Mouse (Mus musculus) limb, embryonic 11.5 days (tissue): ENCODE measurements at regions not wholly inside any gene's neighbourhood (a gene's known extent, or its start where the extent isn't known, plus 50 kb on each side); places are given as distances from the start of the nearest gene placed in this dataset.

ENCODE experiments used
- ATAC-seq: fragments of 200-750 bp; cut with Nextera tagmentation; 2 replicates; pipeline ENCODE4 v1.8.0; 2017; ENCODE audit warnings: low read depth; ENCODE audit not compliant: insufficient number of reproducible peaks, low FRiP score, low TSS enrichment
- DNase-seq: peaks from one replicate; pipeline ENCODE4 v3.0.0-alpha.2; 2015; ENCODE audit warnings: low spot score
- H3K27ac ChIP-seq: fragments of 300-500 bp; sonication (generic); replicated peaks from 2 replicates; pipeline ENCODE4 v1.5.1; 2014; ENCODE audit warnings: low read depth, mild to moderate bottlenecking, low read length
- H3K27me3 ChIP-seq: fragments of 300-500 bp; sonication (generic); 2 replicates; pipeline ENCODE4 v1.6.1; 2014; ENCODE audit warnings: mild to moderate bottlenecking, low read length, mixed read lengths; ENCODE audit not compliant: control insufficient read depth, insufficient read depth
- H3K36me3 ChIP-seq: fragments of 300-500 bp; sonication (generic); 2 replicates; pipeline ENCODE4 v1.6.1; 2014; ENCODE audit warnings: mild to moderate bottlenecking, low read length, moderate library complexity, mixed read lengths; ENCODE audit not compliant: control insufficient read depth, insufficient read depth
- H3K4me1 ChIP-seq: fragments of 300-500 bp; sonication (generic); 2 replicates; pipeline ENCODE4 v1.6.1; 2014; ENCODE audit warnings: low read length, mixed read lengths; ENCODE audit not compliant: control insufficient read depth, insufficient read depth
- H3K4me2 ChIP-seq: fragments of 300-500 bp; sonication (generic); 2 replicates; pipeline ENCODE4 v1.6.1; 2014; ENCODE audit warnings: low read depth, mild to moderate bottlenecking, moderate library complexity; ENCODE audit not compliant: severe bottlenecking
- H3K4me3 ChIP-seq: fragments of 300-500 bp; sonication (generic); 2 replicates; pipeline ENCODE4 v1.5.1; 2014; ENCODE audit warnings: low read depth, low read length
- H3K9ac ChIP-seq: fragments of 300-500 bp; sonication (generic); 2 replicates; pipeline ENCODE4 v1.6.1; 2014; ENCODE audit warnings: mild to moderate bottlenecking, low read length
- H3K9me3 ChIP-seq: fragments of 300-500 bp; sonication (generic); 2 replicates; pipeline ENCODE4 v1.6.1; 2016; ENCODE audit warnings: low read length; ENCODE audit not compliant: control insufficient read depth
- WGBS: fragments of 180-500 bp; shearing (Covaris S2); extraction: QIAGEN DNeasy Blood & Tissue Kit; methylation state at CpG from one replicate; pipeline ENCODE4 v1.1.7; 2014; 5-methylcytosine and 5-hydroxymethylcytosine counted together

GRCm38 (mm10) chr11:19138831-19139230, 120.0 kb upstream of the Meis1 start:
- no peaks in the 10 kb centered on the region for H3K27me3 ChIP-seq
- no peak overlapping the region for H3K4me2 ChIP-seq
- ATAC-seq (no peak), DNase-seq (no peak)
- H3K9ac ChIP-seq = no peak overlapping the region
- no peaks in the 10 kb centered on the region for H3K9me3 ChIP-seq
- H3K4me3 ChIP-seq = no peak overlapping the region
- no peaks in the 10 kb centered on the region for H3K36me3 ChIP-seq
- H3K4me1 ChIP-seq = no peaks in the 10 kb centered on the region
- WGBS = 79% methylated on average over 2 of the region's 2 CpGs
- no peak overlapping the region for H3K27ac ChIP-seq

- DNase-seq (no peak), ATAC-seq (no peak)
- Histone ChIP-seq H3K27me3 (no peaks in the 10 kb centered on the region), H3K4me2 (no peak overlapping the region), H3K4me3 (no peak overlapping the region), H3K4me1 (no peaks in the 10 kb centered on the region), H3K36me3 (no peaks in the 10 kb centered on the region), H3K9ac (no peak overlapping the region), H3K9me3 (no peaks in the 10 kb centered on the region), H3K27ac (no peak overlapping the region)
- WGBS = 58% methylated on average over 17 of the region's 17 CpGs
Measured at GRCm38 (mm10) chr11:19143267-19144000, 124.6 kb upstream of the Meis1 start.

GRCm38 (mm10) chr11:19144506-19144905, 125.7 kb upstream of the Meis1 start:
- no peaks in the 10 kb centered on the region for H3K9me3 ChIP-seq
- 91% methylated on average over 6 of the region's 6 CpGs for WGBS
- H3K4me3 ChIP-seq = no peak overlapping the region
- H3K4me2 ChIP-seq = no peak overlapping the region
- no peak overlapping the region for H3K27ac ChIP-seq
- DNase-seq = no peak
- H3K4me1 ChIP-seq = no peaks in the 10 kb centered on the region
- no peak overlapping the region for H3K9ac ChIP-seq
- no peaks in the 10 kb centered on the region for H3K27me3 ChIP-seq
- no peak for ATAC-seq
- no peaks in the 10 kb centered on the region for H3K36me3 ChIP-seq

DNA sequence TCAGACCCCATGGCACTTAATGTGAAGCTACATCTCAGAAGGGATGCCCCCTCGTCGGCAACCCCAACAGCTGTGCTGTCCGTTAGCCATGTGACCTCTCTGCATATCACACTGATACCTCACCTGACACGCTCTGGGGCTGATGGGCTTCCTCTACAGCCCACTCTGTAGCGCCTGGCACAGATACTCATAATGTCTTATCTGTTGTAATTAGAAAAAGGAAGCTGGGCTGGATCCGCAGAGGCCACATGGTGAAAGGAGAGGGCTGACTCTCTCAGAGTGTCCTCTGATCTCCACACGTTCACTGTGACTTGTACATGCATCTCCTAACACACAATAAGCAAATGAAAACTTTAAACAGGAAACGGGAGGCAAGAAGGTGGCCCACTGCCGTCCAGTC, 126.5 kb upstream of the Meis1 start:
- H3K4me1 ChIP-seq = no peaks in the 10 kb centered on the region
- no peak overlapping the region for H3K4me3 ChIP-seq
- DNase-seq = no peak
- no peak overlapping the region for H3K27ac ChIP-seq
- H3K36me3 ChIP-seq = no peaks in the 10 kb centered on the region
- 78% methylated on average over 9 of the region's 9 CpGs for WGBS
- no peak overlapping the region for H3K9ac ChIP-seq
- H3K27me3 ChIP-seq = no peaks in the 10 kb centered on the region
- ATAC-seq = no peak
- H3K4me2 ChIP-seq = no peak overlapping the region
- no peaks in the 10 kb centered on the region for H3K9me3 ChIP-seq

DNA sequence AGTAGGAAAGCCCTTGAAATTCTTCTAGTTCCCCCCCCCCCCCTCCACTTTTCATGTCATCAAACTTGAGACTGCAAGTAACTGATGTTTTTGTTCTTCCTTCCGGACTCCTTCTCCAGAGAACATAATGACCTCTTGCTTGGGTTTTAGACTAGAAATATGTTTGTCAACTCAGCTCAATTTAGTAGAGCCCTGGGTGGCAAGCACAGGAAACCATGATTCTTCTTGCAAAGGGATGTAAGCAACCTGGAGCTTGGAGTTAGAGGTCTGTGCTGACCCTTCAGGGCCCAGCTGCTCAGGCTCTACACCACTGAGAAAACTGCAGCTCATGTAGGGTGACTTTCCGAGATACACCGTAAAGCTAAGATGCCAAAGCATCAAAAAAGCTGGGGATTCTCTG, 127.2 kb upstream of the Meis1 start:
- no peaks in the 10 kb centered on the region for H3K27me3 ChIP-seq
- 82% methylated on average over 3 of the region's 3 CpGs for WGBS
- no peak overlapping the region for H3K4me3 ChIP-seq
- no peak overlapping the region for H3K4me2 ChIP-seq
- DNase-seq = no peak
- H3K36me3 ChIP-seq = no peaks in the 10 kb centered on the region
- H3K9me3 ChIP-seq = no peaks in the 10 kb centered on the region
- no peak overlapping the region for H3K9ac ChIP-seq
- no peak for ATAC-seq
- no peaks in the 10 kb centered on the region for H3K4me1 ChIP-seq
- no peak overlapping the region for H3K27ac ChIP-seq

GRCm38 (mm10) chr11:19151026-19151425, 132.2 kb upstream of the Meis1 start:
- no peak for DNase-seq
- H3K9me3 ChIP-seq = no peaks in the 10 kb centered on the region
- WGBS = 93% methylated on average over 3 of the region's 3 CpGs
- H3K4me3 ChIP-seq = no peak overlapping the region
- no peaks in the 10 kb centered on the region for H3K4me1 ChIP-seq
- H3K9ac ChIP-seq = no peak overlapping the region
- no peaks in the 10 kb centered on the region for H3K36me3 ChIP-seq
- no peak overlapping the region for H3K27ac ChIP-seq
- ATAC-seq = no peak
- H3K27me3 ChIP-seq = no peaks in the 10 kb centered on the region
- no peak overlapping the region for H3K4me2 ChIP-seq

- Histone ChIP-seq H3K27ac (no peak overlapping the region), H3K36me3 (no peaks in the 10 kb centered on the region), H3K4me1 (no peaks in the 10 kb centered on the region), H3K4me3 (no peak overlapping the region), H3K9me3 (no peaks in the 10 kb centered on the region), H3K9ac (no peak overlapping the region), H3K4me2 (no peak overlapping the region), H3K27me3 (no peaks in the 10 kb centered on the region)
- DNase-seq (no peak), ATAC-seq (no peak)
- WGBS = 74% methylated on average over 4 of the region's 4 CpGs
Measured at GRCm38 (mm10) chr11:19153714-19154113, 134.9 kb upstream of the Meis1 start.

- Histone ChIP-seq H3K27ac (no peak overlapping the region), H3K4me2 (no peak overlapping the region), H3K36me3 (no peaks in the 10 kb centered on the region), H3K4me3 (no peak overlapping the region), H3K9me3 (no peaks in the 10 kb centered on the region), H3K9ac (no peak overlapping the region), H3K4me1 (no peaks in the 10 kb centered on the region), H3K27me3 (no peaks in the 10 kb centered on the region)
- 85% methylated on average over 4 of the region's 4 CpGs for WGBS
- DNase-seq = no peak
- ATAC-seq = no peak
Measured at GRCm38 (mm10) chr11:19154813-19155616, 136.2 kb upstream of the Meis1 start.
